Mouse (Mus musculus) heart, embryonic 14.5 days (tissue): ENCODE measurements at regions not wholly inside any gene's neighbourhood (a gene's known extent, or its start where the extent isn't known, plus 50 kb on each side); places are given as distances from the start of the nearest gene placed in this dataset.

Source experiments
- ATAC-seq: fragments of 200-750 bp; cut with Nextera tagmentation; 2 replicates; pipeline ENCODE4 v1.8.0; 2017; ENCODE audit warnings: low read depth, moderate TSS enrichment; ENCODE audit not compliant: insufficient number of reproducible peaks, insufficient read depth, low FRiP score
- H3K27ac ChIP-seq, 2 experiments: fragments of 200-500 bp in 1 of 2; fragments of 300-500 bp in 1 of 2; sonication (generic) in 1 of 2; replicated peaks in 1 of 2; 2 replicates each; pipeline ENCODE4 v1.5.1; 2012 to 2014; ENCODE audit warnings: low read depth in 2 of 2, low read length in 2 of 2, control low read depth in 1 of 2, mild to moderate bottlenecking in 1 of 2, mixed read lengths in 1 of 2; ENCODE audit not compliant: control insufficient read depth in 1 of 2, insufficient read depth in 1 of 2
- H3K27me3 ChIP-seq: fragments of 300-500 bp; sonication (generic); 2 replicates; pipeline ENCODE4 v1.6.1; 2014; ENCODE audit warnings: mild to moderate bottlenecking, low read length, control low read depth; ENCODE audit not compliant: control insufficient read depth, insufficient read depth
- H3K36me3 ChIP-seq: fragments of 300-500 bp; sonication (generic); 2 replicates; pipeline ENCODE4 v1.6.1; 2014; ENCODE audit warnings: mild to moderate bottlenecking, control low read depth, low read length, mixed read lengths; ENCODE audit not compliant: control insufficient read depth, insufficient read depth
- H3K4me1 ChIP-seq, 2 experiments: fragments of 200-500 bp in 1 of 2; fragments of 300-500 bp in 1 of 2; sonication (generic) in 1 of 2; 2 replicates each; pipeline ENCODE4 v1.6.1; 2012 to 2014; ENCODE audit warnings: low read length in 2 of 2, control low read depth in 1 of 2, mixed read lengths in 1 of 2; ENCODE audit not compliant: control insufficient read depth in 2 of 2, insufficient read depth in 2 of 2
- H3K4me2 ChIP-seq: fragments of 300-500 bp; sonication (generic); 2 replicates; pipeline ENCODE4 v1.6.1; 2014; ENCODE audit warnings: mild to moderate bottlenecking, low read length
- H3K4me3 ChIP-seq, 2 experiments: fragments of 200-500 bp in 1 of 2; fragments of 300-500 bp in 1 of 2; sonication (generic) in 1 of 2; 2 replicates each; pipeline ENCODE4 v1.5.1; 2012 to 2014; ENCODE audit warnings: low read length in 2 of 2, mild to moderate bottlenecking in 2 of 2, control low read depth in 1 of 2, low read depth in 1 of 2, moderate library complexity in 1 of 2; ENCODE audit not compliant: control insufficient read depth in 1 of 2, insufficient read depth in 1 of 2
- H3K9ac ChIP-seq: fragments of 300-500 bp; sonication (generic); 2 replicates; pipeline ENCODE4 v1.6.1; 2014; ENCODE audit warnings: mild to moderate bottlenecking, low read length
- H3K9me3 ChIP-seq: fragments of 300-500 bp; sonication (generic); 2 replicates; pipeline ENCODE4 v1.6.1; 2016; ENCODE audit warnings: low read length, control low read depth; ENCODE audit not compliant: control insufficient read depth
- WGBS: fragments of 180-500 bp; shearing (Covaris S2); extraction: QIAGEN DNeasy Blood & Tissue Kit; methylation state at CpG from one replicate; pipeline ENCODE4 v1.1.7; 2014; 5-methylcytosine and 5-hydroxymethylcytosine counted together

GRCm38 (mm10) chr8:113250264-113250663 is 385.1 kb upstream of the Mon1b start:
- 69% methylated on average over 2 of the region's 2 CpGs for WGBS
- no peak overlapping the region for H3K27ac ChIP-seq
- H3K4me1 ChIP-seq, result no peaks in the 10 kb centered on the region
- H3K36me3 ChIP-seq, result no peaks in the 10 kb centered on the region
- no peaks in the 10 kb centered on the region for H3K9me3 ChIP-seq
- H3K4me2 ChIP-seq, result no peak overlapping the region
- no peak overlapping the region for H3K4me3 ChIP-seq
- no peak overlapping the region for H3K9ac ChIP-seq
- ATAC-seq, result no peak
- no peaks in the 10 kb centered on the region for H3K27me3 ChIP-seq

GRCm38 (mm10) chr8:113254076-113254475 is 381.3 kb upstream of the Mon1b start:
- H3K4me3 ChIP-seq, result no peak overlapping the region
- H3K36me3 ChIP-seq, result no peaks in the 10 kb centered on the region
- ATAC-seq, result no peak
- no peaks in the 10 kb centered on the region for H3K9me3 ChIP-seq
- H3K27me3 ChIP-seq, result no peaks in the 10 kb centered on the region
- no peaks in the 10 kb centered on the region for H3K4me1 ChIP-seq
- H3K9ac ChIP-seq, result no peak overlapping the region
- WGBS, result 68% methylated on average over 5 of the region's 5 CpGs
- H3K4me2 ChIP-seq, result no peak overlapping the region
- no peak overlapping the region for H3K27ac ChIP-seq

- no peak overlapping the region for H3K27ac ChIP-seq
- H3K27me3 ChIP-seq, result no peaks in the 10 kb centered on the region
- no peaks in the 10 kb centered on the region for H3K9me3 ChIP-seq
- no peak overlapping the region for H3K4me3 ChIP-seq
- WGBS, result 76% methylated on average over 1 of the region's 1 CpGs
- H3K4me2 ChIP-seq, result no peak overlapping the region
- H3K36me3 ChIP-seq, result no peaks in the 10 kb centered on the region
- no peak overlapping the region for H3K9ac ChIP-seq
- no peaks in the 10 kb centered on the region for H3K4me1 ChIP-seq
- ATAC-seq, result no peak
These were observed 375.9 kb upstream of the Mon1b start for GRCm38 (mm10) chr8:113259477-113259876.

GRCm38 (mm10) chr8:113263296-113263695 is 372.1 kb upstream of the Mon1b start:
- Histone ChIP-seq H3K4me1 (no peaks in the 10 kb centered on the region), H3K4me3 (no peak overlapping the region), H3K9ac (no peak overlapping the region), H3K27ac (no peak overlapping the region), H3K36me3 (no peaks in the 10 kb centered on the region), H3K4me2 (no peak overlapping the region), H3K27me3 (no peaks in the 10 kb centered on the region), H3K9me3 (no peaks in the 10 kb centered on the region)
- 79% methylated on average over 3 of the region's 3 CpGs for WGBS
- no peak for ATAC-seq

- H3K36me3 ChIP-seq, result no peaks in the 10 kb centered on the region
- 88% methylated on average over 4 of the region's 4 CpGs for WGBS
- H3K9me3 ChIP-seq, result no peaks in the 10 kb centered on the region
- H3K27ac ChIP-seq, result no peak overlapping the region
- H3K4me3 ChIP-seq, result no peak overlapping the region
- no peak overlapping the region for H3K4me2 ChIP-seq
- ATAC-seq, result no peak
- no peak overlapping the region for H3K9ac ChIP-seq
- no peaks in the 10 kb centered on the region for H3K4me1 ChIP-seq
- no peaks in the 10 kb centered on the region for H3K27me3 ChIP-seq
These were observed 364.1 kb upstream of the Mon1b start for GRCm38 (mm10) chr8:113271262-113271661.

- Histone ChIP-seq H3K9me3 (no peaks in the 10 kb centered on the region), H3K9ac (no peak overlapping the region), H3K27ac (no peak overlapping the region), H3K4me1 (no peaks in the 10 kb centered on the region), H3K4me2 (no peak overlapping the region), H3K4me3 (no peak overlapping the region), H3K36me3 (no peaks in the 10 kb centered on the region), H3K27me3 (no peaks in the 10 kb centered on the region)
- ATAC-seq, result no peak
- 86% methylated on average over 4 of the region's 4 CpGs for WGBS
These were observed 335.0 kb upstream of the Mon1b start for GRCm38 (mm10) chr8:113300273-113300843.

GRCm38 (mm10) chr8:113303426-113303825 is 332.0 kb upstream of the Mon1b start:
- no peaks in the 10 kb centered on the region for H3K4me1 ChIP-seq
- no peaks in the 10 kb centered on the region for H3K27me3 ChIP-seq
- H3K36me3 ChIP-seq, result no peaks in the 10 kb centered on the region
- no peak overlapping the region for H3K27ac ChIP-seq
- no peaks in the 10 kb centered on the region for H3K9me3 ChIP-seq
- no peak overlapping the region for H3K9ac ChIP-seq
- ATAC-seq, result no peak
- H3K4me3 ChIP-seq, result no peak overlapping the region
- no peak overlapping the region for H3K4me2 ChIP-seq
- WGBS, result 80% methylated on average over 8 of the region's 8 CpGs

GRCm38 (mm10) chr8:113317169-113317568 is 318.2 kb upstream of the Mon1b start:
- H3K27me3 ChIP-seq, result no peaks in the 10 kb centered on the region
- H3K9me3 ChIP-seq, result no peaks in the 10 kb centered on the region
- ATAC-seq, result no peak
- no peak overlapping the region for H3K4me2 ChIP-seq
- no peaks in the 10 kb centered on the region for H3K36me3 ChIP-seq
- H3K9ac ChIP-seq, result no peak overlapping the region
- no peak overlapping the region for H3K27ac ChIP-seq
- H3K4me3 ChIP-seq, result no peak overlapping the region
- 49% methylated on average over 3 of the region's 3 CpGs for WGBS
- no peaks in the 10 kb centered on the region for H3K4me1 ChIP-seq
